Mouse (Mus musculus) CD4-positive, CD25-positive, alpha-beta regulatory T cell, adult 4 months (primary cell): ENCODE results near the gene Ncam1. TPM values are rescaled to one million over a fixed set of nuclear protein-coding genes. Genes with fewer than 3 reads are reported as not detected.

Experiments
- ATAC-seq: one replicate; pipeline ENCODE4 v1.8.0; 2017
- polyA plus RNA-seq, 2 experiments: library from polyadenylated mRNA; unstranded; fragments of 100-300 nt; shearing (Covaris generic); gene quantifications; one replicate each; pipeline ENCODE4 v1.2.1; 2017

The Ncam1 gene
- polyA plus RNA-seq, 2 experiments from 2014 or later: 0.24 to 0.56 TPM

DNA sequence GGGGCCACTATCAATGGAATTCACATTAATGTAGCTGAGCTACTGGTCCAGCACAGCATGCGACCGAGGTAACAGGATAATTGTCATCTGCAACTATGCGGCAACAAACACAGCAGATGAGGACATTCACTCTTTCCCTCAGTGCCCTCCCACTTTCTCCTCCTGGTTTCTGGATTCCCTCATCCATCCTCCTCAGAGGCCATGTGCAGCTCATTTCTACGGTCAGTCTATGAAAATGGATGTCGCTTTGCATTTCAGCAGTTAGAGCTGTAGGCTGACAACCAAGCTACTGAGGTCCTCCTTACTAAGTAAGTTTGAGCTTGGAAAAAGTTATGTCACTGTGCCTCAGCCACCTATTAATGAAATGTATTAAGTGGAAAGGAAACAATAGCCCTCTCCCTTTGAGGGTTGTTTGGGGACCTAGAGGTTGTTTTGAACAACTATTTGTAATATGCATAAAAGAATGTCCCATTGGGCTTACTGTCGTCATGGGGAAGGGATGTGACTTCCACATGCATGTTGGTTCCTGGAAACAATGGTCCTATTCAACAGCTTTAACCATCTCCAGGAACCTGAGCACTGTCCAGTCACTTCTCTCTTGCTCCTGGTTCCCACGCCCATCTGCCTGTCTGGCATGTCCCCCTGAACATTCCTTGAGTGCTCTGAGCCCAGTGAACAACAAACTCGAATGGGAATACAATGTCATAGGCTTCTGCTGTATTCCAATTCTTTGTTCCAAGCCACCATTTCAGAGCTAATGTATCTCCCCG lies 122.8 kb downstream of the Ncam1 start:
- no peak for ATAC-seq

DNA sequence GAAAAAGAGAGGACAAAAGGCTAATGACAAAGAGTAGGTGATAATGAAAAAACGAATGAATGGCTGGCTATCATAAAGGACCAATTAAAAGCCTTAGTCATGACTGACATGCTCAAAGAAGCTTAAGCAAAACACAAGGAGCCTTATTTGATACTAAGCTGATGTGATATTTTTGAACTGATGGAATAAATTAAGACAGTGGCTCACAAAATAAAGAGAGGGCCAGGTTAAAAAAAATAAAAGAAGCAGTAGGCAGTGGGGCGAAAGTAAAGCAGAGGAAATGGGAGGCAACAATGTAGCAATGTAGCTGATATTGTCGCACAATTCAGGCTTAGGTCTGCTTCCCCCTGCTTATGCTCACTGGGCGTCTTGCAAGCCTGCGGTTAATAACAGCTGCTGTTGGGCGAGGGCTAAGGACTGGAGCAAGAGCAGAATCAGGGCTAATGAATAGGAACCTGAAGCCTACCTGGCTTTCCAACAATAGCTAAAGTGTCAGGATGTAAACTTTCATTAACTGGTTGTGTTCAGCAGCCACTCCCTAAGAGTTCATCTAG lies 126.0 kb downstream of the Ncam1 start:
- ATAC-seq: no peak

DNA sequence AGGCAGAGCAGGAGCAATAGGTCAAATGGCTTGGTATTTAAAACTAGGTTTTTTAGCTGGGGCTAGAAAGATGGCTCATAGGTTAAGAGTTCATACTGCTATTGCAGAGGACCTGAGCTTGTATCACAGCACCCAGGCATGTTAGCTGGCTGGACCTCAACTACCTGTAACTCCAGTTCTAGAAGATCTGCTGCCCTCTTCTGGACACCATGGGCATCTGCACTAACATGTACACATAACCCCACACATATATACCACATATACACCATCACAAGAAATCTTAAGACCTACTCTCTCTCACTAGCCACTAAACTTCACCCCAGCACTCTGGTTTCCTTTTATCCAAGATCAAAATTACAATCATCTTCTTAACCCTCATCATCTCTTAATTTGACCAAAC lies 131.7 kb downstream of the Ncam1 start:
- ATAC-seq: no peak

GRCm38 (mm10) chr9:49665361-49665760 lies 133.4 kb downstream of the Ncam1 start:
- no peak for ATAC-seq

DNA sequence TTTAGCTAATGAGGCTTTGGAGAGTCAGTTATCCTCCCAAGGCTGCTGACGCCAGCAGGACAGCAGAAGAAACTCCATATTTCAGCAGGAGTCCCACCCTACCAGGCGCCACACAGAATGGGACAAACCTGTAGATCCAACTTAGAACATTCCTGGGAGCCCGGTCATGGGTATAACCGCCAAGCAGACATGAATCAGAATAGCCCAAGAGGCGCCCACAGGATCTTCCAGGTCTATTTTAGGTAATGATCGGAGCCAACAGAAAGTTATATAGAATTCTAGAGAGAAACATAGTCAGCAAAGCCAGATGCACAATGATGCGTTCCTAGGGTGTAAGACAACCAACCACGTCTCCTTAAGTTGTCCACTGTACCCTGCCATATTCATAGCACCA lies 134.8 kb downstream of the Ncam1 start:
- ATAC-seq: no peak

DNA sequence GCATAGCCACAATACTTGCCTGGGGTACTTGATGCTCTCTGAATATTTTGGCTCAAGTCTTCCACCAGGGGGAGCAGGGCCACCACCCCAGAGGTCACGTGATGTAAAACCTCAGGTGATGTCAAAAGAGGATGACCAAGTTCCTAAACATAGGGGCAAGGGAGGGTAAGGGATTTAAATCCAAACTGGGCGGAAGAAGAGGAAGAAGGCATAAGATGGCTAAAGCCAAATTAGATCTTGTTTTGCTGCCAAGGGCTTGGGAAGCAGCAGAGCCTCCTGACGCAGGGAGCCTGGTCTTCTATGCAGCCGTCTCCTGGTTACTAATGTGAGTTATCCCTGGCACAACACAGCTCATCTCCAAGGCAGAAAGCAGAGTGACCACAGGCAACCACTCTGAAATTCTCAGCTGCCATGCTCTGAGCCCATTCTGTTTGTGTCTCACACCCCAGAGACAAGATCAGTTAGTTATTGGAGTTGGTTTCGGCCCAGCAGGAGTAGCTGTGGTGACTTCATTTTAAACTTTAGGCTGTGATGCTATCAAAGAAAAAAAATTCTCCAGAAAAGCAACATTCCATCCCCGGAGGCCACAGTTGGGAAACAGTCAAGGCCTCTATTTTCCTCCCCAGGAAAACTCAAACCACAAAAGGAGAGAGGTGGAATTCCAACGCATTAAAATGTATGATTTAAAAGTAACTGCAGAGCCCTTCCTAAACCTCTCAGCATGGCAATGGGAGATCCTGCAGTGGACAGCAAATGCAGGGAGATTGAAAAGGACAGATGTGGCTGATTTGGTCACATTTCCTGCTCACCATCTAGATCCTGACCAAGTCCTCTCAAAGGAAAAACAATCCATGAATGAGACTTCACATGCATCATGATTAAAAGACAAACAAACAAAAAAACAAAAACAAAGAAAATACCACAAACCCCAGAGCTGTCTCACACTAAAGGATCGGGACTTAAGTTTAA lies 135.5 kb downstream of the Ncam1 start:
- no peak for ATAC-seq

GRCm38 (mm10) chr9:49661480-49661879 lies 137.2 kb downstream of the Ncam1 start:
- ATAC-seq: no peak

GRCm38 (mm10) chr9:49658381-49658856 lies 140.3 kb downstream of the Ncam1 start:
- no peak for ATAC-seq

- no peak for ATAC-seq
Observed at GRCm38 (mm10) chr9:49654470-49654869, 144.3 kb downstream of the Ncam1 start.

DNA sequence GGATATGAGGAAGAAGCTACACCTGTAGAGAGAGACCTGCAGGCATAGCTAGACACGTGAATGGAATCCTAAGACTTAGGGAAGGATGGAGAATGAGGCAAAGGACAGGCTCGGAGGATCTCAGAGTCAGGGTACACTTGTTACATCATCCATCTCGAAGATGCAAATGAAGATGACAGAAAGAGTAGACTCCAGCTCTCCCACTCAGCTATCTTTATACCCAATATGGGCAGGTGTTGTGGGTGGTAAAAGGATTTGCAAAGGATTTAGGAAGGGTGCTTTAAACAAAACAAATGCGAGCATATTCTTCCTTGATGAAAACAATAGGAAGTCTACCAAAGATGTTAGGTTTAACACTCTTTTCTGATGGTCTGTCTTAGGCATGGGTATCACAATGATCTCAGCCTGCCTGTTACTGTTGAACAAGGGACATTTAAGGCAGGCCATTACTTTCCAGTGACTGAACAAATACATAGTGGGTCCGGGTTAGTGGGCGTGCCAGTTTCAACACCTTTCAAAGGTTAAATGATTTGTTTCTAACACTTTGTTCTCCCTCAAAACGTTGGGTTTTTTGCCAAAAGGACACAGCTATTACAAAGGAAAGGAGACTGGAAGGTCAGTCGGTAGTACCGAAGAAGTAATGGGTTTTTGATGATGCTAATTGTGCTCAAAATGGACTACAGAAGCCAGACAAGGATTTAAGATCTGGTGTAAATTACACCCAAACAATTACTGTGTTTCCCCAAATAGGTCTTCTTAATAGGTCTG lies 145.1 kb downstream of the Ncam1 start:
- ATAC-seq: no peak

- ATAC-seq: no peak
Observed at GRCm38 (mm10) chr9:49644296-49644695, 154.4 kb downstream of the Ncam1 start.

- no peak for ATAC-seq
Observed at GRCm38 (mm10) chr9:49640764-49641163, 158.0 kb downstream of the Ncam1 start.

GRCm38 (mm10) chr9:49640142-49640541 lies 158.6 kb downstream of the Ncam1 start:
- ATAC-seq: no peak

DNA sequence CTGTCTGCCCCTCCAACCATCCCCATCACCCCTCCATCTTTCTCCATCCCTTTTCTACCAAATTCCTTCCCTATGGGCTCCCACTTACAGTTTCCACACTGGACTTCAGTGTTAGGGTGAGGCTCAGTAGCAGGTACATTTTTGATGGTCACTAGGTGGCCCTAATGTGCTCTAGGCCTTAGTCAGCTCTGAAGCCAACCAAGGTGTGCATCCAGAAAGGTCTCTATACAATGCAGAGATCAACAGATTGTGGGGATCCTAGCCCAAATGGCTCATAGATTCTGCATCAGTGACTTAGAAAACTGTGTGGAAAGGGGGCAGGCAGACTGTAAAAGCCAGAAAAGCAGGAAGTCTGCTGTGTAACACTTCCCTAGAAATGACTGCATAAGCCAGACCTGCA lies 160.8 kb downstream of the Ncam1 start:
- no peak for ATAC-seq

DNA sequence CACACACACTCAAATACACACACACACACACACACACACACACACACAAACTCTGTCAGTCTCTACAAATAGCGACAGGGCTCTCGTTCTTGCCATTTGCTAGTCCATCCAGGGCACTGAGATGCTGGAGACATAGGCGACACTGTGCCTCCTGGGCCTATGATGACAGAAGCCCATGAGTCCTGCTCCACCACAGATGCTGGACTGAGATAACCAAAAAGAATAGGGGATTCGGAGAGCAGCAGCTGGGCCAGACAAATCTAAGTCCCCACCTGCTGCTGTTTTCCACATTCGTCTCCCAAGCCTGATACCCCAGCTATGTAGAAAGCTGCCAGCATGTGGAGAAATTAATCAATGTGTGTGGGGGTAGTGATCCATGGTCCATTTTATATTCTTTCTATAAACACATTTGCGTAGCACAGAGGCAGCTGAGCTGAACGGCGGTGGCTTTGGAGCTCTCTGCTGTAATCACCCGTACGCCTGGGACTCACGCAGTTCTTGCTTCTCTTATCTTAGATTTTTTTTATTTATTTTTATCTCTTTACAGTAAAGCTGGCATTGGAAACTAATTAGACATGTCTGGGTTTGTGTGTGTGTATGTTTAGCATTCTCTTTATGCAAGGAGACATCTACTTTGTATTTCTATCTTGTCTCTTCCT lies 162.9 kb downstream of the Ncam1 start:
- ATAC-seq: no peak

- no peak for ATAC-seq
Observed at GRCm38 (mm10) chr9:49632591-49632990, 166.1 kb downstream of the Ncam1 start.

GRCm38 (mm10) chr9:49630336-49630735 lies 168.4 kb downstream of the Ncam1 start:
- ATAC-seq: no peak

DNA sequence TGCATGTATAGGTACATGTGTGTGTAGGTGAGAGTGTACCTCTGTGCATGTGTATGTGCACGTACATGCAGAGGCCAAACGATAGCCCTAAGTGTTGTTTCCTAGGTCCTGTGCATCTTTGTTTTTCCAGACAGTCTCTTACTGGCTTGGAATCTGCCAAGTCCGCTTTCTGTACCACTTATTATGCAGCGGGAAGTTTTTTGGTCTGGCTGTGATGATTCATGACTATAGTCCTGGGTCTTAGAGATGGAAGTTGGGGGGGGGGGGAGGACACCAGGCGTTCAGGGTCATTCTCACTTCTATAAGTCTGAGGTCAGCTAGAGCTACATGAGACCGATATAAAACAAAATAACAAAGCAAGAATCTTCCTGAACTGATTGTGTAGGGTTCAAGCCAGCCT lies 173.8 kb downstream of the Ncam1 start:
- ATAC-seq: no peak

DNA sequence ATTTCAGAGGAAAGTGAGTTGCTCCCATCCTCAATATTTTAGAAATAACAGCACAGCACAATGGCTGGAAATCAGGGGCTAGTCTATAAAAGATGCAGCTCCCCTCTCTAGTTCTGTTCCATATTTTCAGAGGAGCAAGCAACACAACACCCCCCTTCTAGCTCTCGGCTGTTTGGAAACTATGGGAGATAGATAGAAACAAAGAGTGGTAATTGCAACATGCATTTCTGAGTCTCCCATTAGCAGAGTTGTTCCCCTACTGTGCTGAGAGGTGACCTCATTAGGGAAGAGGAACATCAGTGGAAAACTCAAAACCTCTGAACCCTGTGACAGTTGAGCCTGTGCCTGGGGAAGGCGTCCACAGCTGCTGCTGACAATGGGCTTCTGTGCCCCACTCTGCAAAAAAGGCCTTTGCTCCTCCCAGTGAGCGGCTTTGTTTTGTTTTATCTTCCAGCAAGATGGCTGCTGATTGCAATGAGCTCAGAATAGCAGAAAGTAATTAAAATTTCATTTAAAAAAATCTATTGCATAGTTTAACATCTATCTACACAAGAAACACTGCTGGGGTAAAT lies 174.7 kb downstream of the Ncam1 start:
- ATAC-seq: no peak

GRCm38 (mm10) chr9:49622928-49623676 lies 175.6 kb downstream of the Ncam1 start:
- no peak for ATAC-seq

DNA sequence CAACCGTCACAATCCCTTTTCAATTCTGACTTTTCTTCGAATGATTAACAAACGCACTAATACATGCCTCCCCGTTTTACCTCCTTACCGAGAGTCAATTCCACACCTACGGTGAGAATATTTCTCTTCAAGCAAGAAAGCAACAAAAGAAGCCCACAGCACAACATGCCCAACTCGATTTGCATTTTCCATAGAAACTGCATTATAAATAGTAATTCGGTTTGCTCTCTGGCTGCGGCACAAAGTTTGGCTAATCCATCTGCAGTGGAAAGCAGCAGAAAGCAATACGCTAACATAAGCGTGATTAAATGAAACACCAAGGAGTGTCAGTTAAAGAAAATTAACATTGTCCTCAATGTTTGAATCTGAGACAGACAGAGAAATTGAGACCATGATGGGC lies 177.0 kb downstream of the Ncam1 start:
- no peak for ATAC-seq
